Mouse (Mus musculus) liver, adult 2 months (tissue): ENCODE measurements around the gene Ctla4.

Experiments used
- CTCF ChIP-seq: fragments of 200-500 bp; IDR thresholded peaks from 2 replicates; pipeline ENCODE4 v1.5.1; 2011; ENCODE audit warnings: low read depth, low read length, control low read depth
- POLR2A ChIP-seq: fragments of 200-500 bp; IDR thresholded peaks from 2 replicates; pipeline ENCODE4 v1.6.1; 2011; ENCODE audit warnings: low read length, control low read depth; ENCODE audit not compliant: insufficient read depth; ENCODE audit errors: extremely low read depth

GRCm38 (mm10) chr1:60860955-60861354, 25.8 kb upstream of the Ctla4 start:
- TF ChIP-seq CTCF, result no peak
- no peak for TF ChIP-seq POLR2A
